Mouse (Mus musculus): ENCODE measurements at regions not wholly inside any gene's neighbourhood (a gene's known extent, or its start where the extent isn't known, plus 50 kb on each side); places are given as distances from the start of the nearest gene placed in this dataset.
A peak's percentile ranks its signal among the peaks of the same experiment; 100 is the strongest.

GRCm38 (mm10) chr10:3630763-3631223 is 90.8 kb downstream of the Iyd start:
- peak; percentile 79 for DNase-seq (ENCODE audit: low spot score)

- DNase-seq (ENCODE audit: low spot score), result peak; percentile 68
Observed at GRCm38 (mm10) chr10:3633871-3634496, 93.9 kb downstream of the Iyd start.

- no peak for DNase-seq (ENCODE audit: low spot score)
Observed at GRCm38 (mm10) chr10:3644111-3644510, 96.1 kb upstream of the Plekhg1 start.

- no peak for DNase-seq (ENCODE audit: low spot score)
Observed at GRCm38 (mm10) chr10:3645030-3645429, 95.1 kb upstream of the Plekhg1 start.

- DNase-seq (ENCODE audit: low spot score), result no peak
Observed at GRCm38 (mm10) chr10:3646151-3646910, 93.8 kb upstream of the Plekhg1 start.

- DNase-seq (ENCODE audit: low spot score), result no peak
Observed at GRCm38 (mm10) chr10:3647811-3648731, 92.1 kb upstream of the Plekhg1 start.

GRCm38 (mm10) chr10:3649983-3650382 is 90.2 kb upstream of the Plekhg1 start:
- no peak for DNase-seq (ENCODE audit: low spot score)

GRCm38 (mm10) chr10:3650561-3650960 is 89.6 kb upstream of the Plekhg1 start:
- no peak for DNase-seq (ENCODE audit: low spot score)

GRCm38 (mm10) chr10:3652522-3652921 is 87.6 kb upstream of the Plekhg1 start:
- no peak for DNase-seq (ENCODE audit: low spot score)

GRCm38 (mm10) chr10:3656081-3656480 is 84.1 kb upstream of the Plekhg1 start:
- no peak for DNase-seq (ENCODE audit: low spot score)

- no peak for DNase-seq (ENCODE audit: low spot score)
Observed at GRCm38 (mm10) chr10:3662156-3662555, 78.0 kb upstream of the Plekhg1 start.

GRCm38 (mm10) chr10:3662571-3662970 is 77.6 kb upstream of the Plekhg1 start:
- DNase-seq (ENCODE audit: low spot score), result no peak

- DNase-seq (ENCODE audit: low spot score), result no peak
Observed at GRCm38 (mm10) chr10:3663296-3663695, 76.9 kb upstream of the Plekhg1 start.

GRCm38 (mm10) chr10:3684481-3684880 is 55.7 kb upstream of the Plekhg1 start:
- peak; percentile 73 for DNase-seq (ENCODE audit: low spot score)

Measured in heart, adult 8-10 months (tissue).